ENCODE assay signal across 12 mouse cellular contexts in the genomic region with DNA sequence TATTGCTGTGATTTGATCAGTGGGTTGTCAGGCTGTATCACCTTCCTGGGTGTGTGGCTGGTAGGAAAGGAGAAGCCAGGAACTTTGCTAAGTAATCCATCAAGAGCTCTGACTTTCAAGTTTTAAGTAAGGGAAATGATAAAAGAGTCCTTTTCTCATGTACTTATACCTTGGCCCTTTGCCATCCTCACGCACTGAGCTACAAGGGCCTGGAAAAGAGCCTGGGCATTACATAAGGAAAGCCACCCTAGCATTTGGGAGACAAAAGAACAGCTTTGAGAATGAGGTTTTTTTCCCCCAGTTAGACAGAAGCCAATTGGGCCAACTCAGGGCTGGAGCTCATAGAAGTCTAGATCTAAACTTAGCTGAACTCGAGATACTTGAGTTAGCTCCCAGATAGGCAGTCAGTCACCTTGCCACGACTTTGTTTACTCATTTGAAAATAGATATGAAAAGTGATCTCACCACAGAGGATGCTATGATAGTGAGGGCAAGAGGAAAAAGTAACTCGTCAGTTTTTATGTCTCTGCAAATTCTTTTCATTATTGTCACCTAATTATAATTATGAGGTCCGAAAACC.
A peak's percentile ranks its signal among the peaks of the same experiment; 100 is the strongest.
DNase-seq lines count a peak whose midpoint lies in the region; ATAC-seq and TF ChIP-seq lines count a peak whose summit lies in the region.
"Had no signal": no experiment of that assay in that cellular context is flagged by ENCODE, and none has a peak within 500 bp of the region (broad histone marks: within the 10 kb centered on the region; RNA-seq: fewer than 3 reads in every experiment).

No protein-coding gene starts in this region.

- no peak overlapping the region for H3K4me3 ChIP-seq in heart, embryonic 14.5 days (ENCODE audit: control insufficient read depth in 1 of 2, insufficient read depth in 1 of 2, low read depth in 1 of 2, low read length in 2 of 2)
- no peak overlapping the region for H3K4me3 ChIP-seq in intestine, embryonic 16.5 days (ENCODE audit: low read length)
- no peak overlapping the region for H3K4me3 ChIP-seq in kidney, adult 2 months (ENCODE audit: insufficient read depth, low read depth, low read length)
- H3K4me3 ChIP-seq: forebrain, embryonic 10.5 days; limb, embryonic 15.5 days had no signal

- 0 out of 2 replicates have a peak, but pooled peaks cover 2% of the 10 kb centered on the region for H3K9me3 ChIP-seq in heart, embryonic 14.5 days (ENCODE audit: control insufficient read depth, low read length)
- no peaks in the 10 kb centered on the region for H3K9me3 ChIP-seq in intestine, embryonic 16.5 days (ENCODE audit: control insufficient read depth, low read length)
- H3K9me3 ChIP-seq: forebrain, embryonic 10.5 days; limb, embryonic 15.5 days had no signal

- H3K27me3 ChIP-seq in heart, embryonic 14.5 days (ENCODE audit: control insufficient read depth, insufficient read depth, low read length), result no peaks in the 10 kb centered on the region
- no peaks in the 10 kb centered on the region for H3K27me3 ChIP-seq in intestine, embryonic 16.5 days (replicated peaks; ENCODE audit: control insufficient read depth, insufficient read depth, low read length)
- H3K27me3 ChIP-seq in kidney, adult 2 months (replicated peaks; ENCODE audit: control insufficient read depth, insufficient read depth, low read length), result no peaks in the 10 kb centered on the region
- H3K27me3 ChIP-seq: limb, embryonic 15.5 days had no signal

- no peak overlapping the region for H3K4me2 ChIP-seq in heart, embryonic 14.5 days (ENCODE audit: low read length)
- H3K4me2 ChIP-seq in intestine, embryonic 16.5 days (ENCODE audit: low read depth, low read length), result no peak overlapping the region
- H3K4me2 ChIP-seq: limb, embryonic 15.5 days had no signal

- no peak for TF ChIP-seq CTCF in kidney, adult 2 months (conservative IDR thresholded peaks at IDR 0.05; ENCODE audit: insufficient read depth, insufficient read length, low read depth, low read length)

- H3K9ac ChIP-seq in heart, embryonic 14.5 days (ENCODE audit: low read length), result no peak overlapping the region
- H3K9ac ChIP-seq in intestine, embryonic 16.5 days (ENCODE audit: low read depth, low read length), result no peak overlapping the region
- H3K9ac ChIP-seq: limb, embryonic 15.5 days had no signal

- ATAC-seq in heart, embryonic 14.5 days (ENCODE audit: insufficient number of reproducible peaks, insufficient read depth, low FRiP score, low read depth), result no peak
- ATAC-seq in intestine, embryonic 16.5 days, result no peak
- ATAC-seq: hindbrain, postnatal 0 days had no signal

- intact Hi-C loops in heart, postnatal 25 days (cut with DNase I), result no loop called here

- WGBS in heart, embryonic 14.5 days, result 27% methylated on average over 5 of the region's 5 CpGs
- 59% methylated on average over 5 of the region's 5 CpGs for WGBS in intestine, embryonic 16.5 days
- 76% methylated on average over 5 of the region's 5 CpGs for WGBS in kidney, adult 2 months

- H3K36me3 ChIP-seq in heart, embryonic 14.5 days (ENCODE audit: control insufficient read depth, insufficient read depth, low read length), result no peaks in the 10 kb centered on the region
- no peaks in the 10 kb centered on the region for H3K36me3 ChIP-seq in intestine, embryonic 16.5 days (ENCODE audit: control insufficient read depth, insufficient read depth, low read length)
- H3K36me3 ChIP-seq in kidney, adult 2 months (ENCODE audit: control insufficient read depth, insufficient read depth, low read length), result no peaks in the 10 kb centered on the region
- H3K36me3 ChIP-seq: forebrain, embryonic 10.5 days; limb, embryonic 15.5 days had no signal

- peak overlapping the region; percentile 45 to 72 for H3K27ac ChIP-seq in heart, embryonic 14.5 days (replicated peaks in 1 of 2; ENCODE audit: control insufficient read depth in 1 of 2, insufficient read depth in 1 of 2, low read depth in 2 of 2, low read length in 2 of 2)
- no peak overlapping the region for H3K27ac ChIP-seq in intestine, embryonic 16.5 days (ENCODE audit: low read length)
- no peak overlapping the region for H3K27ac ChIP-seq in kidney, adult 2 months (ENCODE audit: insufficient read depth, low read depth, low read length)
- H3K27ac ChIP-seq: forebrain, embryonic 10.5 days; hindbrain, postnatal 0 days; limb, embryonic 15.5 days had no signal

- H3K4me1 ChIP-seq in heart, embryonic 14.5 days (ENCODE audit: control insufficient read depth in 2 of 2, insufficient read depth in 2 of 2, low read length in 2 of 2), result peaks cover 4 to 18% of the 10 kb centered on the region in 2 experiments; a peak in 3 of 4 replicates
- no peaks in the 10 kb centered on the region for H3K4me1 ChIP-seq in intestine, embryonic 16.5 days (ENCODE audit: control insufficient read depth, insufficient read depth, low read length)
- no peaks in the 10 kb centered on the region for H3K4me1 ChIP-seq in kidney, adult 2 months (ENCODE audit: control insufficient read depth, insufficient read depth, low read length)
- H3K4me1 ChIP-seq: limb, embryonic 15.5 days had no signal

- no peak for TF ChIP-seq POLR2A in kidney, adult 2 months (IDR thresholded peaks at IDR 0.05; ENCODE audit: low read depth, low read length)

- peak; percentile 90 for DNase-seq in heart, adult 11 months
- no peak for DNase-seq in heart, postnatal 25 days (ENCODE audit: low spot score)
- peak; percentile 52 for DNase-seq in NIH3T3 (ENCODE audit: low read depth)
- peak; percentile 66 for DNase-seq in brain, adult 2 months (ENCODE audit: low read depth, low spot score)
- no peak for DNase-seq in kidney, adult 2 months
- DNase-seq in kidney, postnatal 4 days, result no peak
- DNase-seq: cerebellum, adult 9-10 months had no signal

Comparison
In these comparisons a context has a peak if more than half of its experiments do, and no peak if none do; other contexts are left out.
1. DNase-seq: peak in heart, adult 11 months (single experiment), NIH3T3 (single experiment) and brain, adult 2 months (single experiment); none in heart, postnatal 25 days (single experiment), kidney, adult 2 months (single experiment) and kidney, postnatal 4 days (0 of 2).
2. H3K27ac ChIP-seq: peak in heart, embryonic 14.5 days (2 of 2); none in intestine, embryonic 16.5 days (single experiment) and kidney, adult 2 months (single experiment).